Mouse (Mus musculus): ENCODE results near the gene A730049H05Rik.

DNA sequence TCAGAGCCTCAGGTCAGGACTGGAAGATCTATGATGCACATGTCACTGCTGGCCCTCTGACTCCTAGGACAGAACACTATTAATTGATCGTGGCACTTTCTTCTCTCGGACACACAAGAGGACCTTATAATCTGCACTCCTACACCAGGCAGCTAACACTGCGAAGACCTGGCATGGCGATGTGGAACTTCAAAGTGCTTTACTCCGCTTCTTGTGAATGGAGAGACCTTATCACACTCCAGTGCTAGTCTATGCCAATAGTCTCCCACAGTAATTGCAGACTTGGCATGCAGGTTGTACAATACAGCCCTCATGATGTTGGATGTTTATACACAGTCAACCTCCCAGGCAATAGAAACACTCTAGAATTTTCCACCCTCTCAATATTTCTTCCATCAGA, 62.5 kb downstream of the A730049H05Rik start:
- TF ChIP-seq MYOG (IDR thresholded peaks at IDR 0.05; ENCODE audit: control insufficient read depth, extremely low read depth, insufficient read length) (no peak), USF1 (IDR thresholded peaks at IDR 0.05; ENCODE audit: low read depth) (no peak), CTCF (IDR thresholded peaks at IDR 0.05; ENCODE audit: control insufficient read depth, insufficient read depth, insufficient read length) (no peak), MAX (IDR thresholded peaks at IDR 0.05) (no peak)
